Mouse (Mus musculus): ENCODE measurements around the gene 0610037L13Rik. TPM values are rescaled to one million over a fixed set of nuclear protein-coding genes. Genes with fewer than 3 reads are reported as not detected.

0610037L13Rik gene
- polyA plus RNA-seq, 1 experiment from 2014 or later = 98.6 TPM

Other genes starting within 250 kb of the 0610037L13Rik start
- 10.9 and 15.8 TPM in 2 replicates for gene Dmrtb1, start 205.6 kb upstream of the 0610037L13Rik start, polyA plus RNA-seq (2015; fragmentation: Nextera tagmentation; extraction: Ambion mirVana)
- gene Lrp8, start 87.6 kb upstream of the 0610037L13Rik start, polyA plus RNA-seq (2015; fragmentation: Nextera tagmentation; extraction: Ambion mirVana) = 23.8 and 34.7 TPM in 2 replicates
- gene Magoh, start 10.1 kb upstream of the 0610037L13Rik start, polyA plus RNA-seq (2015; fragmentation: Nextera tagmentation; extraction: Ambion mirVana) = 87.7 and 88.8 TPM in 2 replicates
- gene Cpt2, start 33.8 kb downstream of the 0610037L13Rik start, polyA plus RNA-seq (2015; fragmentation: Nextera tagmentation; extraction: Ambion mirVana) = 16.3 and 19.1 TPM in 2 replicates
- gene Slc1a7, start 78.5 kb downstream of the 0610037L13Rik start, polyA plus RNA-seq (2015; fragmentation: Nextera tagmentation; extraction: Ambion mirVana) = 0.18 TPM in 1 of 2 replicates, not detected in the other
- 0.29 and 0.62 TPM in 2 replicates for gene Podn, start 206.6 kb downstream of the 0610037L13Rik start, polyA plus RNA-seq (2015; fragmentation: Nextera tagmentation; extraction: Ambion mirVana)

Data from hindbrain, embryonic 16.5 days (tissue).